Mouse (Mus musculus) lung, embryonic 14.5 days (tissue): ENCODE data around the gene Sh3bp5. TPM values are rescaled to one million over a fixed set of nuclear protein-coding genes. Genes with fewer than 3 reads are reported as not detected.

Experiments
- ATAC-seq: fragments of 200-750 bp; cut with Nextera tagmentation; 2 replicates; pipeline ENCODE4 v1.8.0; 2017; ENCODE audit warnings: mild to moderate bottlenecking, moderate TSS enrichment, moderate library complexity; ENCODE audit not compliant: insufficient read depth
- DNase-seq: peaks from one replicate; pipeline ENCODE4 v3.0.0-alpha.2; 2015
- H3K27ac ChIP-seq: fragments of 300-500 bp; sonication (generic); 2 replicates; pipeline ENCODE4 v1.5.1; 2014; ENCODE audit warnings: low read depth, mild to moderate bottlenecking, moderate library complexity
- H3K27me3 ChIP-seq: fragments of 300-500 bp; sonication (generic); 2 replicates; pipeline ENCODE4 v1.6.1; 2014; ENCODE audit warnings: low read length, control low read depth; ENCODE audit not compliant: insufficient read depth
- H3K36me3 ChIP-seq: fragments of 300-500 bp; sonication (generic); 2 replicates; pipeline ENCODE4 v1.6.1; 2014; ENCODE audit warnings: control low read depth; ENCODE audit not compliant: insufficient read depth
- H3K4me1 ChIP-seq: fragments of 300-500 bp; sonication (generic); 2 replicates; pipeline ENCODE4 v1.6.1; 2014; ENCODE audit warnings: antibody characterized with exemption, control low read depth; ENCODE audit not compliant: insufficient read depth
- H3K4me2 ChIP-seq: fragments of 300-500 bp; sonication (generic); 2 replicates; pipeline ENCODE4 v1.6.1; 2014; ENCODE audit warnings: mild to moderate bottlenecking
- H3K4me3 ChIP-seq: fragments of 300-500 bp; sonication (generic); 2 replicates; pipeline ENCODE4 v1.5.1; 2014; ENCODE audit warnings: low read depth, low read length
- H3K9ac ChIP-seq: fragments of 300-500 bp; sonication (generic); 2 replicates; pipeline ENCODE4 v1.6.1; 2014
- H3K9me3 ChIP-seq: fragments of 300-500 bp; sonication (generic); 2 replicates; pipeline ENCODE4 v1.6.1; 2016; ENCODE audit warnings: low read depth, low read length, control low read depth
- CTCF ChIP-seq: IDR thresholded peaks from 2 replicates; pipeline ENCODE4 v1.5.1; 2016; ENCODE audit warnings: antibody characterized with exemption, low read depth
- WGBS: fragments of 180-500 bp; shearing (Covaris S2); extraction: QIAGEN DNeasy Blood & Tissue Kit; methylation state at CpG from one replicate; pipeline ENCODE4 v1.1.7; 2014; 5-methylcytosine and 5-hydroxymethylcytosine counted together
- polyA plus RNA-seq: library from polyadenylated mRNA; unstranded; fragments of >200 nt; fragmentation: Nextera tagmentation; extraction: Ambion mirVana; gene quantifications from 2 replicates; pipeline ENCODE4 v1.2.1, GENCODE M21; 2014

The Sh3bp5 gene
- polyA plus RNA-seq, 1 experiment from 2014 or later, result 14.8 TPM

DNA sequence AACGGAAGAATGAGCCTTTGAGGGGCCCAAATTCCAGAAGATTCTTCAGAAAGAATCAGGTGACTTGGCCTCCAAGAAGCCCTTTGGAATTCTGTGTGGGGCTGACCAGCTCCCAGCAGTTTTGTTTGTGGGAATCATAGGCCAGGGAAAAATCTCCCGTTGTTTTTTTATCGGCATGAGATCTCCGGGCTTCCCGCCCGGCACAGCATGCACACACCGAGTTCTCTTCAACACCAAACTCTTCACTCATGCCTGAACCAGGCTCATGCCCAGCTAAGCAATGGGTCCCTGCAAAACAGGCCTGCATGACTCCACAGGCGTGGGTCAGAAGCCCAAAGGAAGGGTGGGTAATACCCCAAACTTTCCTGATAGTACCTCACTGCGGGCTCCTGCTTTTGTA, 32.3 kb downstream of the Sh3bp5 start:
- Histone ChIP-seq H3K9ac (no peak overlapping the region), H3K4me3 (no peak overlapping the region), H3K36me3 (0 out of 2 replicates have a peak, but pooled peaks cover 6% of the 10 kb centered on the region), H3K9me3 (no peaks in the 10 kb centered on the region), H3K27me3 (no peaks in the 10 kb centered on the region; the same call in 1 of the 2 replicates), H3K4me1 (peaks cover 3% of the 10 kb centered on the region; the same call in 1 of the 2 replicates), H3K4me2 (no peak overlapping the region), H3K27ac (no peak overlapping the region)
- DNase-seq, result no peak
- no peak for ATAC-seq
- WGBS, result 45% methylated on average over 9 of the region's 9 CpGs
- no peak for TF ChIP-seq CTCF

DNA sequence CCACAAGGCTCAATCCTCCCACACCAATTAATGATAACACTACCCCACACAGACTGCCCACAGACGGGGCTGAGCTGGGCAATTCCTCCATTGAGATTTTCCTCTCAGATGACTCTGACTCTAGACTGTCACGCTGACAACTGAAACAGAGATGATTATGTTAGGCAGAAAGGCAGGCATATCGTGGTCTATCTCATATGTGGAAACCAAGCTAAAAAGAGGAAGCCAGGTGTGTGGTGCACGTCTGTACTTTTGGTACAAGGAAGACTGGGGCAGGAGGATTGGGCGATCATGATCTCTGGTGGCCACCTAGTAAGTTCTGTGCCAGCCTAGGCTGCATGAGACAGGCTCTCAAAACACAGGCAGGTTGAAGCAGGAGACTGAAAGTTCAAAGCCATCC, 33.2 kb downstream of the Sh3bp5 start:
- 74% methylated on average over 5 of the region's 5 CpGs for WGBS
- H3K9me3 ChIP-seq, result no peaks in the 10 kb centered on the region
- no peak for TF ChIP-seq CTCF
- no peak overlapping the region for H3K9ac ChIP-seq
- ATAC-seq (no peak), DNase-seq (no peak)
- no peak overlapping the region for H3K4me3 ChIP-seq
- H3K4me1 ChIP-seq, result peaks cover 4% of the 10 kb centered on the region
- H3K27ac ChIP-seq, result no peak overlapping the region
- no peaks in the 10 kb centered on the region for H3K27me3 ChIP-seq
- H3K36me3 ChIP-seq, result 0 out of 2 replicates have a peak, but pooled peaks cover 6% of the 10 kb centered on the region
- no peak overlapping the region for H3K4me2 ChIP-seq

DNA sequence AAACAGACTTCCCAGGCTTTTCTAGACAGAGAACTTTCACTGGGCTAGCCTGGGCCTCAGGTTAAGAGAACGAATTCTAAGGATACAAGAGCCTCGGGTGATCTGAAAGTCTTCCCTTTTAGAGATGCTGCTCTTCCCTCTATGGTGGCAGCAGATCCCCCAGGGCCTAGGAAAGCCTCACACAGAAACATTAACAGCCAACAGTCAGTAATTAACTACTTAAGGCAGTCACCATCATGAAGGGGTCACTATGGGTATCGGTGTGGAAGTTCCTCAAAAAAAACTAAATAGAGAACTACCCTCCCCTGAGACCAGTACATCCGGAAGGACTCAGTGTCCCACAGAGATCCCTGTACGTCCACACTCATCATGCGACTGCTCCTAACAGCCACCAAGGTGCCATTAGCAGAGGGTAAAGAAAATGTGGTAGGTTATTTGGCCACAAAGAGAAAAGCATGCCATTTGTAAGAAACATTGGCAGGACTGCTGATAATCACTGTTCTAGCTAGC, 33.9 kb downstream of the Sh3bp5 start:
- Histone ChIP-seq H3K27me3 (no peaks in the 10 kb centered on the region), H3K4me2 (no peak overlapping the region), H3K9me3 (no peaks in the 10 kb centered on the region), H3K9ac (no peak overlapping the region), H3K4me1 (peaks cover 9% of the 10 kb centered on the region), H3K36me3 (0 out of 2 replicates have a peak, but pooled peaks cover 6% of the 10 kb centered on the region), H3K4me3 (no peak overlapping the region), H3K27ac (no peak overlapping the region)
- DNase-seq (no peak), ATAC-seq (no peak)
- TF ChIP-seq CTCF, result no peak
- WGBS, result 76% methylated on average over 6 of the region's 6 CpGs

DNA sequence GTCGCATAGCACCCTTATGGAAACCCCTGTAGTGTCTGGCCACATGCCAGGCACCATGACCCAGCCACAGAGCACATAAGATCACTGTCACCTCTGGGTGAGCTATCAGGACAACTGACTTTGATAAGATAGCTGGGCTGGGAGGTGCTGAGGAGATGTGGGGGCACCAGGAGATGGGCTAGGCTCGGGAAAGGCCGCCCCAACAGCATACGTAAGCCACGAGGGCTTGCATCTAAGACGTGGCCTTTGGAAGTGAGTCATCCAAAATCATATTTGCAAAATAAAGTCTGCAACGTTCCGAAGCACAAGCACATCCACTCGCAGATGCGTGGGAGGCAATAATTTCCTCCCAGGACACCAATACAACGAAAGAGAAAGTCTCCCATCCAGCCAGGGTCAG, 35.0 kb downstream of the Sh3bp5 start:
- DNase-seq, result no peak
- no peak for ATAC-seq
- TF ChIP-seq CTCF, result no peak

DNA sequence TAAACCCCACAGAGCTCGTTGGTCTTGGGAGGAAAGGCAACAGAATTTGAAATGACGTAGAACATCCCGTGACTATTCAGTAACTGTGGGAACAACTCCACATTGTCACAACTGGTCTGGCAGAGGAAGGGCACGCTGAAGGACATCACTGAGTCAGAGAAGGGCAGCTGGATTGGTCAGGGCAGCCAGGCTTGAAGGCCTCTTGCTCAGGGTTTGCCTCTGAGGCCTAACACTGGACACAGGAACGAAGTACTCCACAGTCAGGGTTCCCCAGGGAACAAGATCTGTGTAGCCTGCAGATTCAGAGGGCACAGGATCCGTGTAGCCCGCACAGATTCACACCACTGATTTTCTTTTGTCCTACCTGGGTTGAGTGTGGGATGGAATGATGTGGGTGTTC, 35.6 kb downstream of the Sh3bp5 start:
- no peak for ATAC-seq
- no peaks in the 10 kb centered on the region for H3K27me3 ChIP-seq
- no peak overlapping the region for H3K4me2 ChIP-seq
- H3K4me3 ChIP-seq, result no peak overlapping the region
- no peak overlapping the region for H3K9ac ChIP-seq
- H3K4me1 ChIP-seq, result peaks cover 9% of the 10 kb centered on the region; the same call in 1 of the 2 replicates
- TF ChIP-seq CTCF, result no peak
- 71% methylated on average over 7 of the region's 7 CpGs for WGBS
- H3K36me3 ChIP-seq, result 0 out of 2 replicates have a peak, but pooled peaks cover 5% of the 10 kb centered on the region
- H3K9me3 ChIP-seq, result peaks cover 3% of the 10 kb centered on the region; the same call in 1 of the 2 replicates
- no peak for DNase-seq
- H3K27ac ChIP-seq, result no peak overlapping the region

More for the DNA sequence above, 35.0 kb downstream of the Sh3bp5 start:
- Histone ChIP-seq H3K4me1 (peaks cover 9% of the 10 kb centered on the region; the same call in 1 of the 2 replicates), H3K4me3 (no peak overlapping the region), H3K27me3 (no peaks in the 10 kb centered on the region), H3K27ac (no peak overlapping the region), H3K9me3 (no peaks in the 10 kb centered on the region), H3K36me3 (0 out of 2 replicates have a peak, but pooled peaks cover 6% of the 10 kb centered on the region), H3K9ac (no peak overlapping the region), H3K4me2 (no peak overlapping the region)
- 64% methylated on average over 11 of the region's 11 CpGs for WGBS

DNA sequence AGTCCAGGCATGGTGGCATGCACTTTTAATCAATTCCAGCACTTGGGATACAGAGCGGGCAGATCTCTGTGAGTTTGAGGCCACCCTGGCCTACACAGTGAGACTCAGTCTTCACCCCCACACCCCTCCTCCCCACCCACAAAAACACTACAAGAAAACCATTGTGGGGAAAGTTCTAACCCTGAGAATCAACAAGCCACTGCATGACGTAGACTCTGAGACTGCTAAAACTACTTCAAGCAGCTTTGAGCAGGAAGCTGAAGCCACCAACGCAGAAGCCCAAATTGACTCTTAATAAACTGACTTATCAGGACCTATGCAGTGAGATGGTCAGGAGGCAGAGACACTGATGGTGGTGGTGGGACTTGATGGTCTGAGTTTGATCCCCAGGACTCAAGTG, 36.6 kb downstream of the Sh3bp5 start:
- H3K4me1 ChIP-seq, result peaks cover 9% of the 10 kb centered on the region; the same call in 1 of the 2 replicates
- peaks cover 3% of the 10 kb centered on the region; the same call in 1 of the 2 replicates for H3K9me3 ChIP-seq
- no peak overlapping the region for H3K9ac ChIP-seq
- no peaks in the 10 kb centered on the region for H3K27me3 ChIP-seq
- H3K27ac ChIP-seq, result no peak overlapping the region
- WGBS, result 70% methylated on average over 3 of the region's 3 CpGs
- no peaks in the 10 kb centered on the region for H3K36me3 ChIP-seq
- TF ChIP-seq CTCF, result no peak
- DNase-seq (no peak), ATAC-seq (no peak)
- H3K4me3 ChIP-seq, result no peak overlapping the region
- no peak overlapping the region for H3K4me2 ChIP-seq

DNA sequence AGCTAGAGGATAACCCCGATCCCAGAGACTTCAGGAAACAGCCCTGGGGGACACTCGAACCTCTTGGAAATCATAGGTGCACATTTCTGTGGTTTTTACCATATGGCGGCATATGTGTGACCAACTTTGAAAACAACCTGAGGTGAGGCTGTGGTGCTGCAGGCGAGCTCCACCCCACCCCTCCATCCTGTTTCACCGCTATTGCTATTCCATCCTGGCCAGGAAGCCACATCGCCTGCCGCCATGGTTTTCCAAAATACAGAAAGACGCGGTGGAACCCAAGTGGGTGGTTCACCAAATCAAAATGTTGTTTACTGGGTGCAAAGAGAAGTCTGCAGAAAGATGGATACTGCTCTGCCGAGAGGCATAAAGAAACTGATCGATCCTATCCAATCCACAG, 37.1 kb downstream of the Sh3bp5 start:
- H3K36me3 ChIP-seq, result no peaks in the 10 kb centered on the region
- peaks cover 3% of the 10 kb centered on the region; the same call in 1 of the 2 replicates for H3K9me3 ChIP-seq
- no peaks in the 10 kb centered on the region for H3K27me3 ChIP-seq
- H3K4me1 ChIP-seq, result peaks cover 6% of the 10 kb centered on the region; the same call in 1 of the 2 replicates
- H3K27ac ChIP-seq, result no peak overlapping the region
- TF ChIP-seq CTCF, result no peak
- 90% methylated on average over 11 of the region's 11 CpGs for WGBS
- no peak overlapping the region for H3K4me2 ChIP-seq
- DNase-seq (no peak), ATAC-seq (no peak)
- no peak overlapping the region for H3K4me3 ChIP-seq
- no peak overlapping the region for H3K9ac ChIP-seq
